Mouse (Mus musculus) embryonic facial prominence, embryonic 14.5 days (tissue): Measurements from ENCODE around the gene Gm11007. TPM values are rescaled to one million over a fixed set of nuclear protein-coding genes. Genes with fewer than 3 reads are reported as not detected.
"Not testable (repeated sequence)": the region's sequence is repeated elsewhere in the genome, so short reads cannot be mapped to it uniquely, and the experiment has no call there.

Experiments
- ATAC-seq: fragments of 200-750 bp; cut with Nextera tagmentation; 2 replicates; pipeline ENCODE4 v1.8.0; 2017; ENCODE audit warnings: low read depth, moderate number of reproducible peaks, moderate TSS enrichment
- DNase-seq: peaks from one replicate; pipeline ENCODE4 v3.0.0-alpha.2; 2015; ENCODE audit warnings: low spot score
- H3K27ac ChIP-seq: fragments of 300-500 bp; sonication (generic); replicated peaks from 2 replicates; pipeline ENCODE4 v1.5.1; 2014; ENCODE audit warnings: low read depth, mild to moderate bottlenecking, low read length, moderate library complexity
- H3K27me3 ChIP-seq: fragments of 300-500 bp; sonication (generic); replicated peaks from 2 replicates; pipeline ENCODE4 v1.6.1; 2014; ENCODE audit warnings: low read length; ENCODE audit not compliant: control insufficient read depth, insufficient read depth
- H3K36me3 ChIP-seq: fragments of 300-500 bp; sonication (generic); 2 replicates; pipeline ENCODE4 v1.6.1; 2014; ENCODE audit warnings: low read length, mixed read lengths; ENCODE audit not compliant: control insufficient read depth, insufficient read depth
- H3K4me1 ChIP-seq: fragments of 300-500 bp; sonication (generic); 2 replicates; pipeline ENCODE4 v1.6.1; 2014; ENCODE audit warnings: antibody characterized with exemption, low read length; ENCODE audit not compliant: control insufficient read depth, insufficient read depth
- H3K4me2 ChIP-seq: fragments of 300-500 bp; sonication (generic); 2 replicates; pipeline ENCODE4 v1.6.1; 2014; ENCODE audit warnings: low read depth, mild to moderate bottlenecking, low read length, moderate library complexity, mixed read lengths
- H3K4me3 ChIP-seq: fragments of 300-500 bp; sonication (generic); 2 replicates; pipeline ENCODE4 v1.5.1; 2014; ENCODE audit warnings: low read depth, mild to moderate bottlenecking, low read length
- H3K9ac ChIP-seq: fragments of 300-500 bp; sonication (generic); 2 replicates; pipeline ENCODE4 v1.6.1; 2014; ENCODE audit warnings: low read depth, mild to moderate bottlenecking, low read length, moderate library complexity, mixed read lengths
- H3K9me3 ChIP-seq: fragments of 300-500 bp; sonication (generic); 2 replicates; pipeline ENCODE4 v1.6.1; 2016; ENCODE audit warnings: low read length; ENCODE audit not compliant: control insufficient read depth
- WGBS: fragments of 180-500 bp; shearing (Covaris S2); extraction: QIAGEN DNeasy Blood & Tissue Kit; methylation state at CpG from one replicate; pipeline ENCODE4 v1.1.7; 2014; 5-methylcytosine and 5-hydroxymethylcytosine counted together
- polyA plus RNA-seq: library from polyadenylated mRNA; unstranded; fragments of >200 nt; fragmentation: Nextera tagmentation; extraction: Ambion mirVana; gene quantifications from 2 replicates; pipeline ENCODE4 v1.2.1, GENCODE M21; 2014

Gene Gm11007
- polyA plus RNA-seq = not detected in 2 replicates

- not testable (repeated sequence) for H3K4me1 ChIP-seq, H3K4me2 ChIP-seq, ATAC-seq, H3K9ac ChIP-seq, DNase-seq, H3K27me3 ChIP-seq, H3K36me3 ChIP-seq, H3K27ac ChIP-seq, H3K9me3 ChIP-seq, H3K4me3 ChIP-seq
- WGBS = no CpG with 5 or more reads among the region's 2 CpGs
Measured at GRCm38 (mm10) chr2:175643678-175644077, at the start of gene Gm11007. Gene Gm11007, plus strand, starts transcription at chr2:175643978.

Other genes with a start within 250 kb of the Gm11007 start
- gene Gm4724, start 208.2 kb upstream of the Gm11007 start, polyA plus RNA-seq = 16.5 and 28.4 TPM in 2 replicates
- gene Zfp965, start 174.0 kb upstream of the Gm11007 start, polyA plus RNA-seq = 6.8 and 7.6 TPM in 2 replicates
- 22.0 and 28.2 TPM in 2 replicates for gene Zfp969, start 59.7 kb downstream of the Gm11007 start, polyA plus RNA-seq
- gene Gm2007, start 97.6 kb downstream of the Gm11007 start, polyA plus RNA-seq = not detected in 2 replicates
- 3.8 and 4.4 TPM in 2 replicates for gene Gm14288, start 157.1 kb downstream of the Gm11007 start, polyA plus RNA-seq
- gene Gm6710, start 225.2 kb downstream of the Gm11007 start, polyA plus RNA-seq = 20.3 and 21.3 TPM in 2 replicates